Mouse (Mus musculus): ENCODE measurements around the gene Nlrp9a. TPM values are rescaled to one million over a fixed set of nuclear protein-coding genes. Genes with fewer than 3 reads are reported as not detected.

Nlrp9a gene
- not detected in 2 replicates for polyA plus RNA-seq (2012; ENCODE audit: low replicate concordance)

GRCm38 (mm10) chr7:26534723-26535122 lies at the start of gene Nlrp9a:
Gene Nlrp9a, plus strand, starts transcription at chr7:26535023.

DNA sequence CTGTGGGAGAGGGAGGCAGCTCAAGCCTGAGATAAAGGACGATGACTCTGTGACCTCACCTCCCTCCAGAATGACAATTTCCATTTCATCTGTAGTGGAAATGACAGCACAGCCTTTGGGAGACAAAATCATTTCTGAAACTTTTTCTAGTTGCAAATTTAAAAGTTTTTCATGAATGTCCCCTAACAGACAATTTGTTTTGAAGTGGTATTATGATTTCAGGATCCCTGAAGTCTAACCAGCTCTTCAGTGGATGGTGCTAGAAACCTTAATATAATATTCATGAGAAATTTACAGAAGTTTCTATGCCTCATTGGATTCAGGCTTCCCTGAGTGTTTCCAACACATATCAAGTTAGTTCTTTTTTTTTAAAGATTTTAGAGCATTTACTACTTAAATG lies 83.5 kb downstream of the Nlrp9a start, which contains the start of gene Vmn1r185:
Gene Vmn1r185, minus strand, starts transcription at position 101 of the 400 bp plus-strand sequence.

Other genes starting within 250 kb of the Nlrp9a start
- not detected in 2 replicates for gene Cyp2a4, start 227.9 kb upstream of the Nlrp9a start, polyA plus RNA-seq (2012; ENCODE audit: low replicate concordance)
- not detected in 2 replicates for gene Nlrp9c, start 131.3 kb upstream of the Nlrp9a start, polyA plus RNA-seq (2012; ENCODE audit: low replicate concordance)
- gene Nlrp4a, start 99.9 kb upstream of the Nlrp9a start, polyA plus RNA-seq (2012; ENCODE audit: low replicate concordance), result not detected in 2 replicates
- not detected in 2 replicates for gene Vmn1r185, start 83.4 kb downstream of the Nlrp9a start, polyA plus RNA-seq (2012; ENCODE audit: low replicate concordance)
- not detected in 2 replicates for gene Cyp2b23, start 151.4 kb downstream of the Nlrp9a start, polyA plus RNA-seq (2012; ENCODE audit: low replicate concordance)
- not detected in 2 replicates for gene Cyp2b19, start 222.1 kb downstream of the Nlrp9a start, polyA plus RNA-seq (2012; ENCODE audit: low replicate concordance)

Measured in leukemia stem cell, adult 10-12 weeks (primary cell).